Mouse (Mus musculus): ENCODE measurements around the gene Atp5b.
"Not testable (repeated sequence)": the region's sequence is repeated elsewhere in the genome, so short reads cannot be mapped to it uniquely, and the experiment has no call there.

Atp5b gene

GRCm38 (mm10) chr10:128082880-128083421, at the start of gene Atp5b:
Gene Atp5b, plus strand, starts transcription at chr10:128083273.
- DNase-seq (ENCODE audit: low read depth, low spot score) = peak; percentile 100

DNA sequence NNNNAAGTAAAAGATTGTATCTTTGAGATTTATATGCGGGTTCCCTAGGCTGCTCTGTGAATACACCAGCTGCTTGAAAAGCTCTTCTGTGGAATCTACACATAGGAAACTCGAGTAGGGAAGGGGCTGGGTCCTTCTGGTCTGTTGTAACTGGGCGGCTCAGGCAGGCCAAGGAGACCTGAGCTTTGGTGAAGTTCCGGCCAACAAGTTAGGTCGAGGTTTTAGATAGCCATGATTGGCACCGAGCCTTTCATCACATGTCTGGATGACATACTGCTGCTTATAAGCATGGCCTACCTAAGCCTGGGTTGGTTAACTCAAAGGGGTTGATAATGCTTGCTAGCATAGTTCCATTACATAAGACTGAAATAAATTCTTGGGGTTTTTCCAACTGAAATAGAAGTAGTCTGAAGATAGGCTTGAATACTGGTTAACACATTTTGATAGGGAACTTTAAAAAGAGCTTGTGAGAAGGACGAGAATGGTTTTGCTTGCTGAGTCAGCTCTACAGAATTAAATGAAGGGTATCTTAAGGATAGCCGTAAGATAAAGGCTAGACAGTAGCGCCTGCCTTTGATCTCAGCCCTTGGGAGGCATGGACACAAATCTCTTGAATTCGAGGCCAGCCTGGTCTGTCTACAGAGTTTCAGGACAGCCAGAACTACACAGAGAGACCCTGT, 46.2 kb upstream of the Atp5b start:
- DNase-seq (ENCODE audit: low read depth, low spot score) = peak; percentile 91

- DNase-seq (ENCODE audit: low read depth, low spot score) = no peak
Measured at GRCm38 (mm10) chr10:128037921-128038320, 45.2 kb upstream of the Atp5b start.

DNA sequence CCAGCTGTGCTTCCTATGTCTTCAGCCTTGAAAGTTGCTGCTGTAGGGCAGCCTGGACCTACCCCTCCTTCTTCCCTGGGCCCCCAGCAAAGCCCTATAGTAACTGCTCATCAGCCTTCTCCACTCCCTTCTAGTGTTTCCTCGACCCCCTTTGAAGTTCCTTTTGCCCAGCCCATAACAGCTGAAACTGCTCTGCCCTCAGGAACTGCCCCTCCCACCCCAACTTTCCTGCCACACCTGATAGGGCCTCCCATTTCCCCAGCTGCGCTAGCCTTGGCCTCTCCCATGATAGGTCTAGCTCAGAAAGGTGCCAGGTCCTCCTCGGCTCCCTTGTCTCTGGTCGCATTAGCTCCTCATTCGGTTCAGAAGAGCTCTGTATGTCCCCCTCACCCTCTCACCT, 43.9 kb upstream of the Atp5b start:
- no peak for DNase-seq (ENCODE audit: low read depth, low spot score)

GRCm38 (mm10) chr10:128039858-128040257, 43.2 kb upstream of the Atp5b start:
- DNase-seq (ENCODE audit: low read depth, low spot score) = peak; percentile 39

DNA sequence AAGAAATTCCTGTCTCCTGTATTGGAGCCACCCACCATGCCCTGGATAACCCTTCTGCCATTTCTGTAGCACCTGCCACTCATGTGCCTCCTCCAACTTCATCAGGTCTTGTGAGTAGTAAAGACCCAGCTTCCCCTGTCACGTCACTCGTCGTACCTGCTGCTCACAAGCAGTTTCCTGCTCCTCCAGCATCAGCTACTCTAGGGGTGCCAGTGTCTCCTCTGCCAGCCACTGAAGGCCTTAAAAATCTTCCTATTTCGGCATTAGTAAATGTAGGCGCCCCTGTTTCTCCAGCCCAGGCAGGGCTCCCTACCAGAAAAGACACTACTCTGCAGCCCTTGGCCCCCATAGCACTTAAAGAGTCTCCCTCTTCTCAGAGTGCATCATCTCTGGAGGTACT, 42.8 kb upstream of the Atp5b start:
- no peak for DNase-seq (ENCODE audit: low read depth, low spot score)

- no peak for DNase-seq (ENCODE audit: low read depth, low spot score)
Measured at GRCm38 (mm10) chr10:128041636-128042035, 41.4 kb upstream of the Atp5b start.

- DNase-seq (ENCODE audit: low read depth, low spot score) = no peak
Measured at GRCm38 (mm10) chr10:128042466-128042865, 40.6 kb upstream of the Atp5b start.

DNA sequence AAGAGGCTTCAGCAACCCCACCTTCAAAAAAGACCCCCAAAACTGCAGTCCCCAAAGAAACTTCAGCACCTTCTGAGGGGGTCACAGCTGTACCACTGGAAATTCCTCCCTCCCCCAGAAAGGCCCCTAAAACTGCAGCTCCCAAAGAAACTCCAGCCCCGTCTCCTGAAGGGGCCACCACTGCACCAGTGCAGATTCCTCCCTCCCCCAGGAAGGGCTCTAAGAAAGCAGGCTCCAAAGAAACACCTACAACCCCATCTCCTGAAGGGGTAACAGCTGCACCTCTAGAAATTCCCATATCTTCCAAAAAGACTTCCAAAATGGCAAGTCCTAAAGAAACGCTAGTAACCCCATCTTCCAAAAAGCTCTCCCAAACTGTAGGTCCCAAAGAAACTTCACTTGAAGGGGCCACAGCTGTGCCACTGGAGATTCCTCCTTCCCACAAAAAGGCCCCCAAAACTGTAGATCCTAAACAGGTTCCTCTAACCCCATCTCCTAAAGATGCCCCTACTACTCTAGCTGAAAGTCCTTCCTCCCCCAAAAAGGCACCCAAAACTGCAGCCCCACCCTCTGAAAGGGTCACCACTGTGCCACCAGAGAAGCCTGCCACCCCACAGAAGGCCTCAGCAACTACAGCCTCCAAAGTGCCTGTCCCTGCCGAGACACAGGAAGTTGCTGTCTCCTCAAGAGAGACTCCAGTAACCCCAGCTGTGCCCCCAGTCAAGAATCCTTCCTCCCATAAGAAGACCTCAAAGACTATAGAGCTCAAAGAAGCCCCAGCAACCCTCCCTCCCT, 39.8 kb upstream of the Atp5b start:
- DNase-seq (ENCODE audit: low read depth, low spot score) = no peak

DNA sequence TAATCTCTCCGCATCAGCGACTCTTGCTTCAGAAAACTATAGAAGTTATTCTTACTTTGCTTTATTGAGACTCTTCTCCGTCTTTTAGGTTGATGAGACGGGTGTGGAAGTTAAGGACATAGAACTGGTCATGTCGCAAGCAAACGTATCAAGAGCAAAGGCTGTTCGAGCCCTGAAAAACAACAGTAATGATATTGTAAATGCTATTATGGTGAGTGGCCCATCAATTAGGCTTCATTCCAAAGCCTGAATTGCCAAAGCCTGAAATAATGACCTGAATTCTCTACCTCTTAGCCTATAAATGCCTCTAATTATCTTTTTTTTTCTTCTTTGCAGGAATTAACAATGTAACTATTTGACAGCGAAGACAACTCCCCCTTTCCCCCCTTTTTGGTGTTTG, 34.9 kb upstream of the Atp5b start:
- DNase-seq (ENCODE audit: low read depth, low spot score) = no peak

DNA sequence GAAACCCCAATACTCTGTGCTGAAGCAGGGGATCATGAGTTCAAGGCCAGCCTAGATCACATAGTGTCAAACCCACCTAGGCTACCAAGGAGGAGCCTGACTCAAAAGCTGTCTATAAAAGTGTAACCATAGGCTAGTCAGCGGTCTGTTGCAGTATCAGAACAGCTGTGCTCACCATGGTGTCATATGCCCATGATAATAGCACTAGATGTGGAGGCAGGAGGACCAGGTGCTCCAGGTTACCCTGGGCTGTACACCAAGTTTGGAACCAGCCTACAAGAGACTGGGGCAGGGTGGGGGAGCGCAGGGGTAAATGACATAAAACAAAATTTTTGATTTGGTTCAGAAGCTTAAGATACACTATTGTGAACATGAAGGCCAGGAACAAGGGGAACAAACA, 33.3 kb upstream of the Atp5b start:
- DNase-seq (ENCODE audit: low read depth, low spot score) = no peak

GRCm38 (mm10) chr10:128050355-128050754, 32.7 kb upstream of the Atp5b start:
- DNase-seq (ENCODE audit: low read depth, low spot score) = no peak

GRCm38 (mm10) chr10:128051589-128051988, 31.5 kb upstream of the Atp5b start:
- DNase-seq (ENCODE audit: low read depth, low spot score) = no peak

- DNase-seq (ENCODE audit: low read depth, low spot score) = not testable (repeated sequence)
Measured at GRCm38 (mm10) chr10:128052136-128052535, 30.9 kb upstream of the Atp5b start.

- DNase-seq (ENCODE audit: low read depth, low spot score) = no peak
Measured at GRCm38 (mm10) chr10:128053001-128053400, 30.1 kb upstream of the Atp5b start.

- no peak for DNase-seq (ENCODE audit: low read depth, low spot score)
Measured at GRCm38 (mm10) chr10:128058184-128058583, 24.9 kb upstream of the Atp5b start.

- peak; percentile 95 for DNase-seq (ENCODE audit: low read depth, low spot score)
Measured at GRCm38 (mm10) chr10:128058601-128059151, 24.4 kb upstream of the Atp5b start, which contains the start of gene Ptges3. Gene Ptges3, plus strand, starts transcription at chr10:128058954.

GRCm38 (mm10) chr10:128059207-128059981, 23.7 kb upstream of the Atp5b start:
- DNase-seq (ENCODE audit: low read depth, low spot score) = peak; percentile 72

GRCm38 (mm10) chr10:128061109-128061508, 22.0 kb upstream of the Atp5b start:
- no peak for DNase-seq (ENCODE audit: low read depth, low spot score)

DNA sequence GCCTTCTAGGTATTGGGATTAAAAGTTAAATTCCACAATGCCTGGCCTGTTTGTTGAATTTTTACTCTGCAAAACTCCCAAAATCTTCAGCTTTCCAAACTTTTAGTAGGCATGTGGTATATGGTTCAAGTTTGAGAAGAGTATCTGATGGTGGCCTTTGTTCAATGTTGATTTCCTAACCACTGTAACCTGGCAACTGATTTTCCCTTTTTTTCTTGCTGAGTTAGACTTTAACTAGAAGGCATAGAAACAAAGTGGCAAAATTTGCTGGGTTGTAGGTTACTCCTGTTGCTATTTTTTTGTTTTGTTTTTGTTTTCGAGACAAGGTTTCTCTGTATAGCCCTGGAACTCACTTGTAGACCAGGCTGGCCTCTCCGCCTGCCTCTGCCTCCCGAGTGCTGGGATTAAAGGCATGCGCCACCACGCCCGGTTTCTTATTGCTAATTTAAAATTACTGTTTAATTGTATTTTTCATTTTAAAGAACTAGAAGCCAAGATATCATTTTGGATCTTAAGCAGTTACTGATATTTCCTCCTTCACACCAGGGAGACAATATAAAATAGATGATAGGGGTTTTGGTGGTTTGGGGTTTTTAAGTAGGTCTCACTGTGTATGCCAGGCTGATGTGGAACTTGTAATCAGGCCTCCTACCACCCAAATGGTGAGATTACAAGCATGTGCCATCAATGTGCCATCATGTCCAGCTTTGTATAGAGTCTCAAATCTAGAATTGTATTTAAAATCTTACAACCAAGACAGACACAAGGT, 20.7 kb upstream of the Atp5b start:
- DNase-seq (ENCODE audit: low read depth, low spot score) = no peak

- DNase-seq (ENCODE audit: low read depth, low spot score) = no peak
Measured at GRCm38 (mm10) chr10:128066072-128066471, 17.0 kb upstream of the Atp5b start.
